Mouse (Mus musculus): ENCODE measurements around the gene Chchd2.

DNA sequence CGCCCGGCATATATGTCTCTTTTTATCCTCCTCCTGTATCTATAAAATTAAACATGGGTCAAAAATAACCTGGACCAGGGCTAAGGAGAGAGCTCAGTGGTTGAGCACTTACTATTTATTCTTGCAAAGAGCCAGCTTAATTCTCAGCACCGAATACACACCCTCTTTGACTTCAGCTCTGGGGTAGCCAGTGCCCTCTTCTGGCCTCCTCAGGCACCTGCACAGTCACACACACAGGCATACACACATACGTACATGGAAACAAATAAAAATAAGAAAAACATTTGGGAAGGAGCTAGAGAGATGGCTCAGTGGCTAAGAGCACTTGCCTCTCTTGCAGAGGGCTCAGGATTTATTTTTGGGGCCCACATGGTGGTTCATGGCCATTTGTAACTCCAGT is 34.7 kb upstream of the Chchd2 start:
- TF ChIP-seq CTCF (conservative IDR thresholded peaks at IDR 0.05; ENCODE audit: insufficient read depth, insufficient read length, low read depth, low read length): no peak
- TF ChIP-seq POLR2A (IDR thresholded peaks at IDR 0.05; ENCODE audit: low read depth, low read length): no peak

All from kidney, adult 2 months (tissue).